Mouse (Mus musculus) thymus, postnatal 4 days (tissue): Measurements from ENCODE around the gene Slx4ip.

Experiments
- DNase-seq: peaks from one replicate; pipeline ENCODE4 v3.0.0; 2021

The Slx4ip gene

GRCm38 (mm10) chr2:136952238-136952637, 61.2 kb downstream of the Slx4ip start:
- DNase-seq: no peak

DNA sequence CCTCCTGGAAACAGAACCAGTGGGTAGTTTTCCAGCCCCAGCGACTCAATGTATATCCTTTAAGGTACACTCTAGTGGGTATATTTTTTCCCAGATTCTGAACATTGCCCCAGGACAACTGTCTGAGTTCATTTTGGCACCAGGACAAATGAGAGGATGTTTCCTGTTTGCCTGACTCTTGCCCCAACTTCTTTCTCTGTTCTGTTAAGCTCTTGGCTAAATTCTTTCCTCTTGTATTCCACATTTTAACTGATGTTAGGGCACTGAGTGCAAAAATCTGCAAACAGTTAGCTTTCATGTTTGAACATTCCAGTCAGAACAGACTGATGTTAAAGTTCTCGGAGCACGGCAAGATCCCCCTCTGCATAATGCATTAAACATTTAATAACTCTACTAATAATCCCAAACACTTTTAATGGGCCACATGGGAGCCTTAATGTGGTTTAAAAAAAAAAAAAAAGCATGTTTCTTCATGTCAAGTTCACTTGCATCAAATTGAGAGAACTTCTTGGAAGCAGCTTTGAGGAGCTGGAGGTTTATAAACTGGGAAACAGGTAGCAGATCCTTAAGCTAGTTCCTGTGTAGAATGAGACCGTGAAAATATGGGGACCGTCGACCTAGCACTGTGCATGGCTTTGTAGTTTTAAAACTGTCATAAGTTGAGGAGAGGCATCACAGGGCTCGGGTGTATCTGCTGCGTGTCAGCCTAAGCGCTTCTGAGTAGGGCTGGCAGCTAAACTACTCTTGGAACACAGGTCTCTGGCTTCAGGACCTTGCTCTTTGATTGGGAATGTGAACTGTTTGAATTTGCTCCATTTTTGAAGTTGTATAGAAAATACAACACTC, 64.9 kb downstream of the Slx4ip start:
- DNase-seq: no peak

- DNase-seq: no peak
Observed at GRCm38 (mm10) chr2:136958697-136959096, 67.7 kb downstream of the Slx4ip start.

GRCm38 (mm10) chr2:136975774-136976173, 84.8 kb downstream of the Slx4ip start:
- DNase-seq: no peak

DNA sequence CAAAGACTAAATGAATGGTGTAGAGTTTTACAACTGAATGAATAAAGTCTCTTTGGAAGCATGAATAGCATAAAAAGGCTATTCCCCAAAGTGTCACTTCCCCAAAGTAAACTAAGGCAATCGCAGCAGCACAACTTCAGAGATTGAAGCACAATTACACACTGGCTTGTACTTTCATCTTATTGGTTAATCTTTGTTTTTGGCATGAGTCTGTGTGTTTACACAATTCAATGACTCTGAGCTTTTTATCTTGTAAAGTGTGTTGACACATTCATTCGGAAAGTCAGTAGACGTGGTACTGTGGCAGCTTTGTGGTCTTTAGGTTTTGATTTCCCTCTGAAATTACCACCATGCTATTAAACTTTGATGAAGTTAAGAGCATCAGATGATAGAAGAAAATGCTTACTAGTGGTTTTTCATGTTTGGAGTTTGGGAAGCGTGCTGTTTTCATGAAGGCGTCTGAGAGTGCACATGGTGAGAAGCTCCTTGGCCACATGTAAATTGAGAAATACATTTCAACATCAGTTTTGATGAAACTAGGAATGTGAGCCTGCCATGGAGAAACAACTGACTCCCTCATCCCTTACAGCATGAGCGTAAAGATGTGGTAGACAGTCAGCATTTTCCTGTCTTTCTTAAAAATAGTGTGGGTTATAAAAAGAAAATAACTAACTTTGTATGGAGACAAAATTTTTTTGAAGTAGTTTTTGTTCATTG, 88.2 kb downstream of the Slx4ip start:
- no peak for DNase-seq

DNA sequence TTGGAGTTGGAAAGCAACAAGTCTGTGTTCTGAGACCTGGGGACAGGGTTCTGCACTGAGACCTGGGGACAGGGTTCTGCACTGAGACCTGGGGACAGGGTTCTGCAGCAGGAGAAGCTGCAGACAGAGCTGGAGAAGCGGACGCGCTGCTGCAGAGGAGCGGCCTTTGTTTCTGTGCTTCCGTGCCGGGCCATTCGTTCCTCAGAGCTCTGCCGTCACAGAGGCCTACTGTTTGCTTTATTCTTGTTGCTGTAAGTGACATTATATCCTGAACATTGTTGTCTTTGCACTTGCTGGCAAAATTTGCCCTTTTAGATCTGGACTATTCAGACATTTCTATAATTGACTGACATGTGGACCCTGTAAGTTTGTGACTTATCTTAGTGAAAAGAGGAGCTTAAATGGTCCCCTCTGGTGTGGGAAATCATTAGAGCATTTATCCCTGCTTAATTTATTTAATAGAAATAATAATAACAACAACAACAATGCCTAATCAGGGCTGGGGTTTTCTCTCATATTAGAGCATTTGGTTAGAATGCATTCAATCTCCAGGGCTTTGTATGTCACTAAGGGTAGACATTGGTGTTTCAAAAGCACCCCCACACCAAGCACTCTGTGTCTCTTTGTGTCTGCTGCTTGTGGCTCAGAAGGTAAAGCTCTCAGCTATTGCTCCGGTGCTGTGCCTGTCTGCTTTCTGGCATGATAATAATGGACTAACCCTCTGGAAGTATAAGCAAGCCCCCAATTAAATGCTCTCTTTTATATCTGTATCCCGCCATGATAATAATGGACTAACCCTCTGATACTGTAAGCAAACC, 90.3 kb downstream of the Slx4ip start:
- DNase-seq: no peak

GRCm38 (mm10) chr2:136983959-136984358, 92.9 kb downstream of the Slx4ip start:
- DNase-seq: no peak

- no peak for DNase-seq
Observed at GRCm38 (mm10) chr2:136985998-136986730, 95.1 kb downstream of the Slx4ip start.

DNA sequence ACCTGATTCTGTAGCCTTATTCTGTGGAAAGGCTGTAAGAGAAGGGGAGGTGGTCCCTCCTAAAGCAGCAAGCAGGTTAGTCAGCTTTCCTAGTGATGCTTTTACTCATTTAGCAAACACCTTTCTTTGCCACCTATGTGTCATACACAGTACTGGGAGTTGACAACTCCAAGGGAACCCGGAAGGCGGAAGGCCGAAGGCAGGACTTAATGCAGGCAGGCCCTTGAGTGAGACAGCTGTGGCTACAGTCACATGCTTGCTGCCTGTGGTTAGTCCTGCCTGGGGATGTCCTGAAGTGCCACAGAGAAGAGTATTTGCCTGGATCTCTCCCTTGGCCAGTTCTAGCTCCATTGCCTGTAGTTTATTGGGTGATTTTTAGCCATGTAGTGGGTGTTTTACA, 102.1 kb downstream of the Slx4ip start:
- DNase-seq: no peak

DNA sequence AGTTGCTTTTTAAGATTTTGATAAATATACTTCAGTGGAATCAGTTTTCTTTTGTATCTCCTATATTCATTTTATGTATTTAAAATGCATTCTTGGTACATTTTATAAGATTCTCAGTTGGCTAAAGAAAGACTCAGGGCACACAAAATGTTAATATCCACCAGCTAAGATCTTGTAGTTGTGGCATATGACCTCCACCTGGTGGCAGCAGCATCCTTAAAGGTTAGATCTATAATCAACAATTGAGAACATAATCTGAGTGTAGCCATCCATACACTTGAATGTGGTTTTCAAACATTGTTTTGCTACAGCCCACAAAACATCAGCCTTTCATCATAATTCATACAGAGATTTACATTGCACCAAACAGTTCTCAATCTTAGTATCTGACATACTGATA, 106.1 kb downstream of the Slx4ip start:
- DNase-seq: no peak

DNA sequence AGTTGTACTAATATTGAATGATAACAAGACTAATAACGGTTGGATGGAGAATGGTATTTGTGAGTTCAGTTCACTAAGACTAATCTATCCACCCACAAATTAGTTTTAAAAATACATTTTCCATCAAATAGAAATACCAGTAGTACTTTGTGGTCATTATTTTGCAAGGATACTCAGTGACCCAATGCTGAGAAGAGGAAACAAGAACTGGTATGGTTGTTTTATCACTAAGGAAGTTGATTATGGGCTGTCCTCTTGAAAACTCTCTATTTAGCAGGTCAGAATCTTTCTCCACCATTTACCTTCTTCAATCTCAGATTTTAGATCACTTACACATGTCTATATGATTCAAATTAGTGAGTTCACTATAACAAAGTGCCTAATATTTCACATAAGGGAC, 111.0 kb downstream of the Slx4ip start:
- no peak for DNase-seq

DNA sequence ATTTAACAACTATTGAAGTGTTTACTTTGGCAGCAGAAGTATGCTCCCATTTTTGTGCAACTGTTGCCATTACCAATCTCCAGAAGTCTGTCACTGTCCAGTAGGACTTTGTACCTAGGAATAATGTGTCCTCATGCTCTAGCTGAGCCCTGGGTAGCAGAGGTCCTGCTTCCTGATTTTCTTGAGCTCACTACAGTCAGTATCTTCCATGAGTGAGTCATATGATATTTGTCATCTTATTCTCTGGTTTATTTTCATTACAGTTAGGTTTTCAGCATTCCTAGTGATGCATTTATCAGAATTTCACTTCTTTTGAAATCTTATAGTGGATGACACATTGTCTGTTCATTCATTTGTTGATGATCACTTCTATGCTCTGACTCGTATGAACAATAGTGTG, 115.6 kb downstream of the Slx4ip start:
- no peak for DNase-seq

GRCm38 (mm10) chr2:137011980-137012379, 121.0 kb downstream of the Slx4ip start:
- no peak for DNase-seq

GRCm38 (mm10) chr2:137013151-137013550, 122.1 kb downstream of the Slx4ip start:
- no peak for DNase-seq

- DNase-seq: no peak
Observed at GRCm38 (mm10) chr2:137013811-137014350, 122.9 kb downstream of the Slx4ip start.

DNA sequence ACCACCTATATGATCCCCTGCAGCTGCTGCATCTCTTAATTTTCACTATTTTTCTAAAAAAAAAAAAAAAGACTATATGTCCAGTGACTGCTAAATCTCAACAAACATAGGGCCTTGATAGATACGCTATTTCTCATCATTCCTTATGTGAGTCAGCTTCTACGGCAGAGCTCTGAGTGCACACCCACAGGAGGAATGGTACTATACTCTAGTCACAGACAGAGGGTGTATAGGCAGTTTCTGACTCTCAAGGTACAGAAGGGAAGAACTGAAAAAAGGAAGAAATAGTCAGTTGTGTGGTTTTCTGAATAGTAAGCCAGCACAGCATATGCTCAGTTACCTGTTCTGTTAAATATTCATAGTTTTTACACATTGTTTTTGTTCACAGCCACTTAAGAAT, 123.4 kb downstream of the Slx4ip start:
- no peak for DNase-seq

DNA sequence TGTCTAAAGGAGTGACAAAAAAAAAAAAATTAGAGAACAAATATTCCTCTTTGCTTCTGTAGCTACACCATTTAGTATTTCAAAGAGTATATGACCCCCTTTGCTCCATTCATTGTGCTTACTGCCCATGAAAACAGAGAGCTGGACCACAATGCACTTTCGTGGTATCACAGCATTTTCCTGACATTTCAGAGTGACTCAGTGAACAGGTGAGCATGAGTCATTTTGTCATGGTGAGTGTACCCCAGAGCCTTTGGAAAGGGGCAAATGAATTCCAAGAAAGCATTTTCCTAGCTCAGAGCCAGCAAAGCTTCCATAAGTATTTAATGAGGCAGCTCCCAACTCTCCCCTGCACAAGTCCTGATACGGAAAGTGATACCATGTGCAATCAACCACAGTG, 153.1 kb downstream of the Slx4ip start:
- DNase-seq: no peak

GRCm38 (mm10) chr2:137049367-137049766, 158.3 kb downstream of the Slx4ip start:
- no peak for DNase-seq

DNA sequence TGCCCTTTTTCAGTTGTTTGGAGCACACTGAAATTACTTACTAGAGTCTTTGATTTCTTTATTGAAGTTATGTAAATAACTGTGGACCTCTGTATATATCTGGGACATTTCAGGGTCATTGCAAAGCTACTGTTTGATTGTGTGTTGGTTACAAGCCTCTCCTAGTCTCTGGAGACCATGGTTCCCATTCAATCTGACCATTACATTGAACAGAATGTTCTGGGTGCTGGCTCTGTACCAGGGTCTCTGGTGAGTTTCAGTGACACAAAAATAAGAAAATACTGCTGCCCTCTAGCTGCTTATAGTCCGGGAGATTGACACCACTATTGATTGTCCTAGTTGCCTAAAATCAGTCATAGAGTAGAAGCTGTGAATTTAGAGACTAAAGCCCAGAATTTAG, 158.9 kb downstream of the Slx4ip start:
- no peak for DNase-seq

GRCm38 (mm10) chr2:137063829-137064228, 172.8 kb downstream of the Slx4ip start:
- DNase-seq: no peak

- no peak for DNase-seq
Observed at GRCm38 (mm10) chr2:137064513-137064912, 173.5 kb downstream of the Slx4ip start.

DNA sequence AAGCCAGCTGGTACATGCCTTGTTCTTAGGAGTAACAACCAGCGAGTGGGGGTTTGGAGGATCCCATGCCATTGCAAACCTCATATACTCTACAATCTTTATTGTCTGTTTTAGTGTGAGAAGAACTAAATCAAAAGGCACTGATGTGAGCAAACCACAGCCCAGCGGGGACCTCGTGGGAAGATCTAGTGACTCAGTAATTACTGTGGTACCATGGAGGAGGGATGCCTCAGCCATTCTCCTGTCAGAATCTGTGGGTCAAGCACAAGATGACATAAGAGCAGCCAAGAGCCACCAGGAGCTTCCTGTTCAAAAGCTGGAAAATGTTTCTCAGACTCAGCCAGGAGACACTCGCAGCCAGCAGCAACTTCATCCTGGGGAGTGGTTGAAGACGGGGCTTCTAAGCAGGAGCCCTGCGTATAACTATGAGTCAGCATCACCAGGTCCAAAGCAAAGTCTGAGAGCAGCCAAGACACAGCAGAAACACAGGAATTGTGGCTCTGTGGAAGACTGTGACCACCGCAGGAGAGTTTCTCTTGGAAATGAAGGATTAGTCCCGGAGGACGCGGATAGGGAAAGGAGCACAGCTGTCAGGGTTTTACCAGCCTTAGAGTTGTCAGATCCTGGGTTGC, 176.6 kb downstream of the Slx4ip start:
- DNase-seq: no peak
